Mouse (Mus musculus) monocyte, adult 2 months (primary cell): Measurements from ENCODE around the gene Dlg1.

ENCODE experiments used
- DNase-seq, 2 experiments: peaks; one replicate each; pipeline ENCODE4 v3.0.0; 2022; ENCODE audit warnings: low spot score in 2 of 2, low read depth in 1 of 2

The Dlg1 gene

DNA sequence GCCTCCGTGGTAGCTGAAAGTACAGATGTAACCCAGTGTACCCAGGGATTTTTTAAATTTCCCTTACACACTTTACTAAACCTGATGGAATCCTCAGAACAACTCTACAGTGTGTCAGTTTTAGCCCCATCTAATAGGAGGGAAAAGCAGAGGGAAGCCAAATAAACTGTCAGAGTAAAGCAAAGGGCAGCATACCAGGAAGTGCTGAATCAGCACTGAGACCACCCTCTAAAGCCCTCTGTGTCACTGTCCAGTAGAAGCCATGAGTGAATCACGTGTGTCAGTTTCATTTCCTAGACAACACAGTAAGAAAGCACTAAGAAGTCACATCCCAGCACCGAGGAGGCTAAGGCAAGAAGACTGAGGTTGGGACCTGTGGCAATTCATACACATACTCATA is 174.1 kb downstream of the Dlg1 start:
- no peak for DNase-seq

DNA sequence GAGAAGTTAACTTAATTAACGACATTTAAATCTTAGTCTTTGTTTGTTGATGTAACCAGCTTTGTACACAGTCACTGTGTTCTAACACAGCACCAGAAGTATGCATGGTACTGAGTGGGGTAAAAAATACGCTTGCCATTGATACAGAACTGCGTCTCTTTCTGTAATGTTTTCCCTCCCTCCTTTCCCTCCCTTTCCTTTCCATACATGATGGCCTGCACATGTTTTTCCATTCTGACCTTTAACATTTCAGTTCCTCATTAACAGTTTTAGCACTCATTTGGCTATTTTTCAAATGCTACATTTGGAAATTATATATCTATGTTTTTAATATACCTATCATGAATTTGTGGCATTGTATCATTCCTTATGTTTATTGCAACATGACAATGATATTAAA is 181.0 kb downstream of the Dlg1 start:
- no peak for DNase-seq

DNA sequence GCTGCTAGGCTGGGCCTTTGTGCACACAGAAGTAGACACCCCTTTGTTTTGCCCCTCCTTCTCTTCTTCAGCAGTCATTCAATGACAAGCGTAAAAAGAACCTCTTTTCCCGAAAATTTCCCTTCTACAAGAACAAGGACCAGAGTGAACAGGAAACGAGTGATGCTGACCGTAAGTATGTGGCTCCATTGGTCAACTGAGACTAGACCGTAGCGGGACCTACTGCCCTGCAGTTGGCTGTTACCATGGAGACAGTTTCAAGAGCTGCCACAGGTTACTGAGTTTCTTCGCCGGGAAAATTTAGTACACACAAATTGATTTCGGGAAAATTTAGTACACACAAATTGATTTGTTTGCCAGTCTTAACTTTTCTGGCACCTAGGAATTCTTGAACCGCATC is 183.5 kb downstream of the Dlg1 start:
- DNase-seq, result no peak

DNA sequence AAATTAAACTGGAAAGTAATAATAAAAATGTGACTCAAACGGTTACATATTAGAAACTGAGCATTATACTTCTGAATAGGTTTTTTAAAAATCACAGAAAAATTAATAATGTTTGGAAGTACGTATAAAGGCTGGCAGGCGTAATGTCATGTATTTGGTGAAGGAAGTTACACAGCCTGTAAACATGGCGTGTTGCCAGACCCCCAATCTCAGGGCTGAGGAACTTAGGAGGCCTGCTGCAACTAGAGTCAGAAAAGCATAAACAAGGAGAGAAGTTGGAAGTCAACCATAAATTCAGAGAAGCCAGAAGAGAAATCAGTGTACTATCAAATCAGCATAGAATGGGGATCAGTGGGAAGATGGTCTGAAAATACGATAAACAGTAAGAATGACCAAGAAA is 200.7 kb downstream of the Dlg1 start:
- no peak for DNase-seq

DNA sequence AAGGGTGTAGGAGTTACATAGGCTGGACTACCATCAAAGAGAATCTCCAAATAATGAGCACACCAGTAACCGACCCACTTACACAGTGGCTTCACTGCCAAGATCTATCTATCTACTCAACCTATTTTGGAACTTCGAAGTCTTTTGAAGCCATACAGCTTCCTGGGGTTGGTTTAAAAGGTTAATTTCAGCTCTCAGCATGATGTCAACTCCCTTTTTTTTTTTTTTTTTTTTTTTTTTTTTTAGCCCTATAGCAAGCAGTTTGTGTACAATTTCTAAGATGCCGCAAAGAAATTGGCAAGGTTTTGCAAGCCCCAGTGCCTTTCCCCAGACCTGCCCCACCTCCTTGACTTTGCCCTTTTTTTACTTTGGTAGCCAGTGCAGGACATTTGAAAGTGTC is 202.0 kb downstream of the Dlg1 start:
- no peak for DNase-seq

DNA sequence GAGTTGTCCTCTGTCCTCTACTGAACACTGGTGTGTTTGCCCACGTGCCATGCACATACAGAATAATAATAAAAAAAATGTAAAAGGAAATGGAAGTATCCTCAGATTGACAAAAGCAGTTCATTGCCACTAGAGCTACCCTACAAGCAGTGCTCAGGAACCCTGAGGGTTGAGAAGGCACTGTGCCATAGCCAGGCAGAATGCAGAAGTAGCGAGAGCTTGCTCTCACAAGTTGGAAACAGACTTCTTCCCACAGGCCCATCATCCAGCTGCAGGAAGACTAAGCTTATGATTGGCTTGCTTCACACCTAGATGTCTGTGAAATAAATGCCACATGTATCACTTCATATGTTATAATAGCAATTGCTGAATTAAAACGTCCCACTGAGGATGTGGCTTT is 203.7 kb downstream of the Dlg1 start:
- DNase-seq, result no peak

DNA sequence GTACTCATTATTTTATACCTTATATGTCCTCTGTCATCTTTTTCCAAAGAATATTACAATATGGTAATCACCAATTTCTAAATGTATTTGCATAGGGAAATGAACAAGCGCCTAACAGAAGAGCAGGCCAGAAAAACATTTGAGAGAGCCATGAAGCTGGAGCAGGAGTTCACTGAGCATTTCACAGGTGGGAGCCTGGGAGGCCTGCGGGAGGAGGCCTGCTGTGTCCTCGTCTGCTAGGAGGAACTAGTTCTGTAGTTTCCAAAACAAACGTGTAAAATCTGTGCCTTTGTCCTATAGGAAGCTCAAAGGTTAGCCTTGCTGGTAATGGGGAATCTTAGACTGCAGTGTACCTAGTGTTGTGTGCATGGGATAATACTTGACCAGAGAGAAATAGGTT is 204.5 kb downstream of the Dlg1 start:
- no peak for DNase-seq

DNA sequence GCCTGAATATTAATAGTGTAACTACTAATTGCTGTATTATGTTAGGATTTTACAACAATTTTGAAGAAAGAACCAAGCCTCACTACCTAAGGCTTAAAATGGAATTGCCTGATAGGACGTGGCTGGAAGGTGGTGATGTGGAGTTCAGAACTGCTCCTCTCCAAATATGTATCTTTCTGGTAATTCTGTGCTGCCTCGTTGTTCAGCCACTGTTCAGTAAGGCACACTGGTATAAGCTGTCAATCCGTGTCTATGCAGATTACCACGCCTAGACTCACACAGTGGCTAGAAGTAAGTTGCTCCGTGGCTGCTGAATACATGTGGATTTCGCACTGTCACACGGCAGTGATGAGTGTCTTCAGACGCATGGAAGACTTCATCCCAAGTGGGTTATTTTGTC is 210.5 kb downstream of the Dlg1 start:
- no peak for DNase-seq

DNA sequence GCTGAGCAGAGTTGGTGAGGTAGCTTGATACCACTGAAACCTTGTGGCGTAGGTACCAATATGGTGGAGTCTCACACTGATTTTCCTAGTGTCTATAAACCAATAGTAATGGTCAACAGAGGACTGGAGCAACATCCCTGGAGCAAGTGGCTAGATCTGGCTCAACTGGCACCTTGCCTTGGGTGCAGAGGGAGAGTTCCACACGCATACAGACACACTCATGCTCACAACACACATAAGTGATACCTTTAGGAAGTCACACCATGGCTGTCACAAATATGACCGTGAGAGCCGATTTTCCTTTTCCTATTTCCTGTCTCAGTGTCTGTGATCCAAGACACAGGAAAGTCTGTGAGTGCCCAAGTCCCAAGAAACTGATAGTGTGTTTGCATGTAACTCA is 212.1 kb downstream of the Dlg1 start:
- DNase-seq, result no peak

DNA sequence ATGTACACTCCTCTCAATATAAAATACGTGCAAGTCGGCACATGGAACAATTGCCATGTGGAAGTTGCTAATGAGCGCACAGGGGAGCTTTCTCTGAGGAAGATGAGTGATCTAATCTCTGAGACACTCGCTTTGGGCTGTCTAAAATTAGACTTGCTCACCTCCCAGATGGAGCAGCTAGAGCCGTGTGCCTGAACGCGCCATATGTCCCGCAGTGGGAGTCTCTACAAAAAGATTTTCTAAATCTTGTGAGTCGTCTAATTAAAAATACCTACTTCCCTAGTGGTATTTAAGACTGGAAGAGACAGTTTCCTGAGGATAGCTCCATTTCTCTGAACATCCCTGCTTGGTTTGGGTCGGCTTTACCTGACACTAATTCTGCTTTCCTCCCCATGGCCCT is 213.1 kb downstream of the Dlg1 start:
- no peak for DNase-seq

DNA sequence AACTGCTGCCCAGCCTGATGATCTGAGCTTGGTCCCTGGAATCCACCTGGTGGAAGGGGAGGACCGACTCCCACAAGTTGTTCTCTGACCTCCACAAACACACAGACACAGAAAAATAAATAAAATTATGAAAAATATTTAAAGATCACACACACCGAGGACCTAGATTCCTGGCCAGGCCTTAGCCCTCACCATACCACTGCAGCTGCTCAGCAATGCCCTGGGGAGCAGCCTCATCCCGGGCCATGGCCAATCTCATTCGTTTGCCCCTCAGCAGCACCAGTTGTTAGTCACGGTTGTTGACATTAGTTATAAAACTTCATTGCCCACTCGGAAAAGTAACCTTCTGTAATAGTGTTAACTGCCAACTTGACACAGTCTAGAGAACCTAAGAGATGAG is 214.8 kb downstream of the Dlg1 start:
- DNase-seq, result no peak

DNA sequence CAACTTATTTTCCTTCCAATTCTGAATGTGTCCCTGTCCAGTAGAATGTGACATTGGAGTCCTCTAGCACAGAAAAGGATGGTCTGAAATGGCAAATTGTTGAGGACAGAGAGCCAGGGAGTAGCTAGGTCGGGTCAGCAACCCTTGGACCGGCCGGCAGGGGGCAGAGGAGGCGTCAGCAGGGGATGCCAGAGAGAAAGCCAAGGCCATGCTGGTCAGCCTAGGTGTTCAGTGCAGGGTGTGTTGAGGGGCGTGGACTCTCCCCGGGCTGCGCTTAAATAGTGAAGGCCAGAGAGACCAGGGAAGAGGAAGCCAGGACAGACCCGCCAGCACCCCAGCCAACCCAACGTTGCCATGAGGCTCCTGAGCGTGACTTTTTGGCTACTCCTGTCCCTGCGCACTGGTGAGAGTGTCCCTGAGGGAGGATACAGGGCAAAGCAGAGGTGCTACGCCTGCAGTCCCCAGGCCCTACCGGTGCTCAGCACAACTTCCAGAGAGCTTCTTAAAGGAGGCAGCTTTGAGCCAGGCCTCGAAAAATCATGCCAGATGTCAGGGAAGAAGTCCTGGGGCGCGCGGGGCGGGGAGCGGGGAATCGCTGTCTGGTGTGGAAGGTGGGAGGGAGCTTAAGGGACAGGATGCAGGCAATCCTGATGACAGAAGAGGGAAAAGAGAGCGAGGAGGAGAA is 215.5 kb downstream of the Dlg1 start, which contains the start of gene Meltf:
Gene Meltf (plus strand): TSS at position 238 of the 685 bp plus-strand sequence.
- peak in 1 of 2 experiments; percentile 21 for DNase-seq

DNA sequence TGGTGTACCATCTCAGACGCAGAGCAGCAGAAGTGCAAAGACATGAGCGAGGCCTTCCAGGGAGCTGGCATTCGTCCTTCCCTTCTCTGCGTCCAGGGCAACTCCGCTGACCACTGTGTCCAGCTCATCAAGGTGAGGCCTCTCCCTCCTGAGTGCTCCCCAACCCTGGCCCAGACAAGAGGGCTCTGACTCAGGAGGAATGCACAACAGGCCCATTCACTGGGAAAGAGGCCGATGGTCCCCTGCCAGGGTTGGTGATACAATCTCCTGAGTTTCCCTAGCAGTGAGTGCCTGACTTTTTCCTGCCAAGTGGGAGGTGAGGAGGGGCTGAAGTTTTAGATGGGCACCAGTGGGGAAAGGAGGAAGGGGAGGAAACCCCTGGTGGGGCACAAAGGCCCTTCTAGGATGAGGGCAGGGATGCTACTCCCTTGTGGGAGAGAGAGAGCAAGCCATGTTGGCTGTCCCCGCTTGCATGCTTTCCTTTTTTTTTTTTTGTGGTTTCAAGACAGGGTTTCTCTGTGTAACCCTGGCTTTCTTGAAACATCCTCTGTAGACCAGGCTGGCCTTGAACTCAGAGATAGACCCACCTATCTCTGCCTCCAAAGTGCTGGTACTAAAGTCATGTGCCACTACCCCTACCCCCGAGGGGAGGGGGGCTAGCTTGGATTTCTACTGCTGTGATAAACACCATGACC is 217.1 kb downstream of the Dlg1 start:
- no peak for DNase-seq

DNA sequence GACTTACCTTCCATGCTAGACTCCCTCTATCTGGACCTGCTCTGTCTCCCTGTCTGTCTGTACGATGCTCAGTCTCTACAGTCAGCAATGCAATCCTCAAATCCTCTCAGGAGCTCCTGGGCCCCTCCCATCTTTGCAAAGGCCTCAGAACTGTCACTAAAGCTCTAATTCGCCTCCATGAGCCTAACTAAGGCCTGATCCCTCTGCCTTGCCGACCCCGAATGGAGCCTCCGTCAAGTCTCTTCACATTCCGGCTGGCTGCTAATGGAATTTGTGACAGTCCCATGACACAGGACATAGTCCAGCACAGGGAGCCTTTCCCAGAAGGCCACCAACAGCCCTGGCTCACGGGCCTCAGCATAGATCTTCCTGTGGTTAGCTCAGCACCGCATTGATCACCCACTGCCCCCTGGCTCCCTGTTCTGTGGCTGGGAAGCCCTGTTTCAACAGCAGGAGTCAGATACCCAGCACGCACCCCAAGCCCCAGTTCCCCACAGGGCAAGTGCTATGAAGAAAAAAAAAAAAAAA is 219.2 kb downstream of the Dlg1 start:
- no peak for DNase-seq

DNA sequence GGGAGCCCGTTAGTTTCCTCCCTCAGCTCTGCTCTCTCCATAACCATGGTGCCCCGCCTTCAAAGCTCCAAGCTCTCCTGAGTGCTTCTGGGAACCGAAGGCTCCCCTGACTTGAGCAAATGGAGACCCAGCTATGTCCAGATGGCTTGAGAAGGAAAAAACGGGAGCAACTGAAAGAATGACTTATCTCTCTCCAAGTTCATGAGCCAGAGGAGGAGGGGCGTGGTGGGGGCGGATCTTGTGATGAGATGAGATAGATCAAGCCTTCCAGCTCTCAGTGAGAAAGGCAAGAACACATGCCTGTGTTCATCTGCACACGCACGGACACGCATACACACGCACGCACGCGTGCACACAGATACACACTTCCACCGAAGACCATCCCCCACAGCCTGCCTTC is 220.1 kb downstream of the Dlg1 start:
- DNase-seq, result no peak

DNA sequence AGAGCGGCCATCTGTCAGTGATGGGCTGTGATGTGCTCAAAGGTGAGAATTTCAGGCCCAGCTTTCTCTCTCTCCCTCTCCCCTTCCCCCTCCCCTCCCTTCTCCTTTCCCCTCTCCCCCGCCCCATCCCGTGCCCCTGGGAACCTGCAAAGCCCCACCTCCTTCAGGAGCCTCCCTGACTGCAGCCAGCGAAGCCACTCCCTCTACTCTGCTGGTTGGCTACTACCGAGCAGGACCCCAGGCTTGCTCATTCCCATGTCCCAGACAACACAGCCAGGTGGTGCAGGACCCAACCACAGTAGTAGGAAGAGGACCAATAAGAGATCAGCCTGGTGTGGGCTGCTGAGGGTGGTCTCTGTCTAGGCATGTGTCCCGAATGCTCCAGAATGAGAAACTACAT is 220.7 kb downstream of the Dlg1 start:
- DNase-seq, result no peak

DNA sequence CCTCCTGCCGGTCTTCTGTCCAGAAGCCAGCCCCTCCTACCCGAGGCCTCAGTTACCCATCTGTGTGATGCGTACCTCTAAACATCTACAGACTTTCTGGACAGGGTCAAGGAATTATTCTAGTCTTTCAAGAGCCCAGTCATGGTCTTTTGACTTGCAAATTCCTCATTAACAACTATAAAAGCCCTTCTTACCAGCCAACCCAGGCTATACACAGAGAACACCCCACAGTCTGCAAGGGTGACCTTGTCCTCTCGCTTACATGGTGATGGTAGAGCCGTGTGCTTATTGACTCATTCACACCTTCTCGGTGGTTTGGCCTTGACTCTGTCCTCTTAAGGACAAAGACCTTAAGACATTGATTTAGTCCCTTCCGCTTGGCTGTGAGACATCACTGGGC is 227.7 kb downstream of the Dlg1 start:
- DNase-seq, result no peak

DNA sequence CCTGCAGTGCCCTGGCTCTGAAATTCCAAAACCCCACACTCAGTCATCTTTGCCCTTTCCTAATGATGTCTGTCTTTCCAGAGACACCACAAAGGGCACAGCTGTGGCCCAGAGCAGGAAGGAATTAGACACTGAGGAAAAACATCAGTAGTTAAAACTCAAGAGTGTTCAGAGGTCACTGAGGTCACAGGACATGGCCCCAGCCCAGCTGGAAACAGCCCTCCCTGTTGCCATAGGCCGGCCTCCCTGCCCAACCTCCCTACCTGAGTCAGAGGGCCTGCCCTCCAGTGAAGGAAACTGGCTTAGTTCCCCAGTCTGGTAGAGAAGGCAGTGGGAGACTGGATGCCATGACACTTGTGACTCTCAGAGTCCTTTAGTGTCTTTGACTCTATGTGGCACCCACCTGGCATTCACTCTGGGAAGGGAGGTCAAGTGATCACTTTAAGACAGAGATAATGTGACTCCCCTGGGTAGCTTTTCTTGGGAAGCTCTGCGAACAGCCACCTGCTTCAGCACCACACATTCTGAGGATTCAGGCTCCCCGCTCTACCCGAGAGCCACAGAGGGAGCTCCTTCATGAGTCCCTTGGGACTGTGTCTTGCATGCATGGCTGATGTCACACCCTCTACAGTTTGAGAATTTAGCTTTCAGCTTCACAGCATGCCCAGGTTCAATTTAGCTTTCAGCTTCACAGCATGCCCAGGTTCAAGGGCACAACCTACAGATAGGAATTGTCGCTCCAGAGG is 230.3 kb downstream of the Dlg1 start:
- no peak for DNase-seq

DNA sequence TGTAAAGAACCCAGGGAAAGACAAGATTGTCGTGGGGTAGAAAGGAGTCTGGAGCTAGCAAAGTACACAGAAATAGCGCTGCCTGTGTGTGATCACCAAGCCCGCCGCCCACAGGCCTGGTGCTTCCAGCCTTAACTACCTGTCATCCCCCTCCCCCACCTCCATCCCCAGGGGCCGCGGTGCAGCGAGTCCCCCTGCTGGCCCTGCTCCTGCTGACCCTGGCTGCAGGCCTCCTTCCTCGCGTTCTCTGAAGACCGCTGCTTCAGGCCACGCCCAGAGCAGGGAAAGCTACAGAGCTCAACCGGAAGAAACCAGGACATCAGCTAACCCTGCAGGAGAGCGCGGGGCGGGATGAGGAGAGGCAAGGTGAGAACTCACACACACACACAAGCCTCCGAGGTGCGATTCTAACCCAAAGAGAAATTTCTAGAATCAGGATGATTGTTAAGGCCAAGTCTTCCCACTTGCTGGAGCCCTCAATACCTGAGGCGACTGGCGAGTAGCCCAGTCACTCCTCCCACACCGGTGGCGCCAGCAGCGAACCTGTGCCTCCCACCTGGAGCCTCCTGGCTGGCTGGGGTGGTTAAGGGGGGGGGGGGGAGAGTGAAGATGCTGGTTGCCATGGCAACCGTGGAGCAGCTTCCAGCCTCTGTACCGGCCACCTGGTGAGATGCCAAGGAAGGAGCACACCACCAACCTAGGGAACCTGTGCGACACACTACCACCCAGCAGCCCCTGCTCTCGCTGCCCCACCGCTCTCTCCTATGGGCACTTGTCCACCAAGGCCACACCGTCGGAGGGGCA is 233.9 kb downstream of the Dlg1 start:
- no peak for DNase-seq

DNA sequence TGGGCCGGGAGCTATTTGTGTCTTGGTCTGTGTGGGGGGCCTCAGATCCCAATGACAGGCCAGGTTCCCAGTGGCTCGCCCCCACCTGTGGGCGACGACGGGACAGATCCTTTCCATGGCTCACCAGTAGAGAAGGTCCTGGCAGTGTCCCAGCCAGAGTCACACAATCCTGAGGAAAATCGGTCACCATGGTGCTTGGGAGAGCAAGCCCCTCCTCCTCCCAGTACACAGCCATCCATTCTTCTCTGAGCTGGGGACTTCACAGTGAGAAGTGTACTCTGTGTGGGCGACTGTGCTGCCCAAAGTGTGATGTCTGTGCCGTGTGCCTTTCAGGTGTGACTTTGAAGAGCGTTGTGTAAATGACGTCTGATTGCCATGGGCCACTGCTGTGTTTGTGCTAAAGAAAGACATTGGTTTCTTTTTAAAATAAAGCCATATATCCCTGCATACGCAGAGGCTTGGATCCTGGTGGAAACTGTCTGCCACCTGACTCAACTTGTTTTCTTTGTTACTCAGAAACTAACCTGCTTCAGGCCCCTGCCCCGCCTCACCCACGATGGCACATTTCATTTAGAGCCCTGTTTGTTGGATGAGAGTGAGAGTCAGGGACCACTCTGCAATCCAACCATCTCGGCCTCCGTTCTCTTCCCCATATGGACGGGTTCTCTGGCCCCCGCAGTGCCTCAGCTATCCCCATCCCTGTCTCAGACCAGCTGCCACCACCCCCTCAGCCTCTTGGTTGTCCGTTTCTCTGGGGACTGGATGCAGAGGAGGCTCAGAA is 235.5 kb downstream of the Dlg1 start:
- no peak for DNase-seq
